Mouse (Mus musculus): Measurements from ENCODE around the gene Ccdc113.
"Not testable (repeated sequence)": the region's sequence is repeated elsewhere in the genome, so short reads cannot be mapped to it uniquely, and the experiment has no call there.

Ccdc113 gene

DNA sequence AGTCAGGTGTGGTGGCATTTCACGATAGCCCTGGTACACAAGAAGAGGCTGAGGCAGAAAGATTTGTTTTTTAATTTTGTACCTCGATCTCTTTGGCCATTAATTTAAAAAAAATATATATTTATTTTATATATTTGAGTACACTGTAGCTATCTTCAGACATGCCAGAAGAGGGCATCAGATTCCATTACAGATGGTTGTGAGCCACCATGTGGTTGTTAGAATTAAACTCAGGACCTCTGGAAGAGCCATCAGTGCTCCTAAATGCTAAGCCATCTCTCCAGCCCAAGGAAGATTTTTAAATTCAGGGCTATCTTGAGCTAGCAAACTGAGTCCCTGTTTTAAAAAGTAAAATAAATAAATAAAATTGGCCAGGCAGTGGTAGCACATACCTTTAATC, 68.3 kb downstream of the Ccdc113 start:
- ATAC-seq (ENCODE audit: low TSS enrichment) = no peak

DNA sequence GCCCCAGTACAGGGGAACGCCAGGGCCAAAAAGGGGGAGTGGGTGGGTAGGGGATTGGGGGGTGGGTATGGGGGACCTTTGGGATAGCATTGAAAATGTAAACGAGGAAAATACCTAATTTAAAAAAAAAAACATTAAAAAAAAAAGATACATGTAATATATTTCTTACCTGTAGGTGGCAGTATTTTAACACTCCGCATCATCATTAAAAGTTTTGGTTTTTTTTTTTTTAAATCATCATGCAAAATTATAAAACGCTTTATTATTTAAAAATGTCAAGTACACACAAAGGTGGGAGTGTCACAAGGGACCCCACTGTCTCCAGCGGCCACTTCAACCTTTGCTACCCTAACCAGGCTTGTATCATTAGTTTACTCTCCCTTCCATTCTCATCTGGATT, 72.6 kb downstream of the Ccdc113 start:
- ATAC-seq (ENCODE audit: low TSS enrichment) = not testable (repeated sequence)

- ATAC-seq (ENCODE audit: low TSS enrichment) = peak; percentile 78
These were observed 73.3 kb downstream of the Ccdc113 start for GRCm38 (mm10) chr8:95607210-95607609.

Data from frontal cortex, adult (tissue).